In genomic region chr8:126905387-126905786, GRCm38 (mm10) we compare ENCODE assay signal across 13 mouse cellular contexts. TPM values are rescaled to one million over a fixed set of nuclear protein-coding genes. Genes with fewer than 3 reads are reported as not detected.
DNase-seq lines count a peak whose midpoint lies in the region; ATAC-seq lines count a peak whose summit lies in the region.
"Had no signal": no experiment of that assay in that cellular context is flagged by ENCODE, and none has a peak within 500 bp of the region (broad histone marks: within the 10 kb centered on the region; RNA-seq: fewer than 3 reads in every experiment).

No protein-coding gene starts in this region.

- H3K9ac ChIP-seq in hindbrain, embryonic 13.5 days, result no peak overlapping the region
- H3K9ac ChIP-seq: embryonic facial prominence, embryonic 12.5 days; heart, embryonic 15.5 days; lung, embryonic 15.5 days had no signal

- no peaks in the 10 kb centered on the region for H3K36me3 ChIP-seq in hindbrain, embryonic 10.5 days
- no peaks in the 10 kb centered on the region for H3K36me3 ChIP-seq in hindbrain, embryonic 13.5 days
- H3K36me3 ChIP-seq in splenic B cell, adult 2 months (ENCODE audit: control insufficient read depth, insufficient read depth, low read length, poor library complexity, severe bottlenecking), result no peaks in the 10 kb centered on the region
- H3K36me3 ChIP-seq in midbrain, embryonic 10.5 days, result no peaks in the 10 kb centered on the region
- H3K36me3 ChIP-seq: embryonic facial prominence, embryonic 12.5 days; heart, embryonic 15.5 days; lung, embryonic 15.5 days had no signal

- H3K4me1 ChIP-seq in hindbrain, embryonic 10.5 days (replicated peaks), result peaks cover 8% of the 10 kb centered on the region
- peaks cover 24% of the 10 kb centered on the region; the same call in 1 of the 2 replicates for H3K4me1 ChIP-seq in hindbrain, embryonic 13.5 days (replicated peaks)
- H3K4me1 ChIP-seq in midbrain, embryonic 10.5 days, result no peaks in the 10 kb centered on the region
- H3K4me1 ChIP-seq: embryonic facial prominence, embryonic 12.5 days had no signal

- H3K4me3 ChIP-seq in hindbrain, embryonic 10.5 days, result no peak overlapping the region
- no peak overlapping the region for H3K4me3 ChIP-seq in hindbrain, embryonic 13.5 days
- no peak overlapping the region for H3K4me3 ChIP-seq in midbrain, embryonic 10.5 days
- H3K4me3 ChIP-seq: embryonic facial prominence, embryonic 12.5 days; heart, embryonic 15.5 days; lung, embryonic 15.5 days had no signal

- no peak overlapping the region for H3K4me2 ChIP-seq in hindbrain, embryonic 13.5 days
- H3K4me2 ChIP-seq: embryonic facial prominence, embryonic 12.5 days; heart, embryonic 15.5 days; lung, embryonic 15.5 days had no signal

- no peaks in the 10 kb centered on the region for H3K27me3 ChIP-seq in hindbrain, embryonic 10.5 days (ENCODE audit: insufficient read depth, poor library complexity, severe bottlenecking)
- H3K27me3 ChIP-seq in hindbrain, embryonic 13.5 days, result no peaks in the 10 kb centered on the region
- no peaks in the 10 kb centered on the region for H3K27me3 ChIP-seq in splenic B cell, adult 2 months (ENCODE audit: control insufficient read depth, insufficient read depth, low read length, poor library complexity, severe bottlenecking)
- no peaks in the 10 kb centered on the region for H3K27me3 ChIP-seq in midbrain, embryonic 10.5 days (ENCODE audit: low read depth, poor library complexity, severe bottlenecking)
- H3K27me3 ChIP-seq: embryonic facial prominence, embryonic 12.5 days; heart, embryonic 15.5 days; lung, embryonic 15.5 days; Patski had no signal

- no peak overlapping the region for H3K27ac ChIP-seq in hindbrain, embryonic 10.5 days
- no peak overlapping the region for H3K27ac ChIP-seq in hindbrain, embryonic 13.5 days
- no peak overlapping the region for H3K27ac ChIP-seq in midbrain, embryonic 10.5 days (replicated peaks)
- H3K27ac ChIP-seq: embryonic facial prominence, embryonic 12.5 days; heart, embryonic 15.5 days; lung, embryonic 15.5 days had no signal

- DNase-seq in hindbrain, embryonic 10.5 days (ENCODE audit: low spot score), result peak; percentile 41
- DNase-seq in lung, postnatal 10 days, result peak; percentile 51
- no peak for DNase-seq in lung, postnatal 14 days
- peak; percentile 22 for DNase-seq in T-cell, adult 2 months (ENCODE audit: low spot score)
- DNase-seq in splenic B cell, adult 2 months (ENCODE audit: low read depth, low spot score), result peak; percentile 59
- no peak for DNase-seq in cerebellum, adult 9-10 months
- no peak for DNase-seq in midbrain, embryonic 10.5 days (ENCODE audit: low spot score)
- DNase-seq: right cerebral cortex, postnatal 4 days had no signal

- WGBS in hindbrain, embryonic 10.5 days, result 86% methylated on average over 3 of the region's 3 CpGs
- WGBS in hindbrain, embryonic 13.5 days, result 96% methylated on average over 3 of the region's 3 CpGs
- 90% methylated on average over 3 of the region's 3 CpGs for WGBS in midbrain, embryonic 10.5 days

- no peak for ATAC-seq in hindbrain, embryonic 13.5 days (ENCODE audit: low FRiP score)
- ATAC-seq: Patski had no signal

- H3K9me3 ChIP-seq in hindbrain, embryonic 10.5 days, result no peaks in the 10 kb centered on the region
- no peaks in the 10 kb centered on the region for H3K9me3 ChIP-seq in hindbrain, embryonic 13.5 days
- H3K9me3 ChIP-seq in midbrain, embryonic 10.5 days (replicated peaks), result no peaks in the 10 kb centered on the region
- H3K9me3 ChIP-seq: embryonic facial prominence, embryonic 12.5 days; heart, embryonic 15.5 days; lung, embryonic 15.5 days had no signal

RNA-seq across cellular contexts. Expression of gene Tomm20, which starts 40.3 kb away (rescaled TPM):
- 250 and 288 TPM in 2 replicates for polyA plus RNA-seq in hindbrain, embryonic 10.5 days (2016; fragmentation: Nextera tagmentation; extraction: Ambion mirVana)
- polyA plus RNA-seq in hindbrain, embryonic 13.5 days (2015; fragmentation: Nextera tagmentation; extraction: Ambion mirVana), result 209 and 210 TPM in 2 replicates
- polyA plus RNA-seq in midbrain, embryonic 10.5 days (2016; fragmentation: Nextera tagmentation; extraction: Ambion mirVana), result 252 and 285 TPM in 2 replicates

Comparison
In these comparisons a context has a peak if more than half of its experiments do, and no peak if none do; other contexts are left out.
1. DNase-seq: peak in hindbrain, embryonic 10.5 days (single experiment), lung, postnatal 10 days (single experiment), T-cell, adult 2 months (single experiment) and splenic B cell, adult 2 months (single experiment); none in lung, postnatal 14 days (single experiment), cerebellum, adult 9-10 months (single experiment) and midbrain, embryonic 10.5 days (single experiment).